Mouse (Mus musculus): ENCODE data around the gene Gm49387.

The Gm49387 gene

DNA sequence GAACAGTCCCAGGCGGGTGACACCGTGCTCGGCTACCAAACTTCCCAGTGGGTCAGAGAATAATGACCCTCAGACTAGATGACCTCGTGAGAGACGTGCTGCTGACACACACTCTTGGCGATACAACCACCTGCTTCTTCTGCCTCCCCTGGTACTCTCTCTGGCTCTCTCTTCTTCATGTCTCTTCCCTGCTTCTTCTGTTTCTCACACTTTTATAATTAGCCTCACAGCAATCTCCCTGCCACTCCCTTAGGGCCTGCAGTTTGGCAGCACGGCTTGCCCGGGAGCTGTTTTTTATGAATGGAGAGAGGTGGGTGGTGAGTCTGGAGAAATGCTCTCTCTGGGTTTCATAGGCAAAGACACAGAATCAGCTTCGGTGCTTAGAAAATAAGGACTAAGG lies 64.8 kb downstream of the Gm49387 start:
- no peak for DNase-seq (ENCODE audit: low spot score in 2 of 2)

DNA sequence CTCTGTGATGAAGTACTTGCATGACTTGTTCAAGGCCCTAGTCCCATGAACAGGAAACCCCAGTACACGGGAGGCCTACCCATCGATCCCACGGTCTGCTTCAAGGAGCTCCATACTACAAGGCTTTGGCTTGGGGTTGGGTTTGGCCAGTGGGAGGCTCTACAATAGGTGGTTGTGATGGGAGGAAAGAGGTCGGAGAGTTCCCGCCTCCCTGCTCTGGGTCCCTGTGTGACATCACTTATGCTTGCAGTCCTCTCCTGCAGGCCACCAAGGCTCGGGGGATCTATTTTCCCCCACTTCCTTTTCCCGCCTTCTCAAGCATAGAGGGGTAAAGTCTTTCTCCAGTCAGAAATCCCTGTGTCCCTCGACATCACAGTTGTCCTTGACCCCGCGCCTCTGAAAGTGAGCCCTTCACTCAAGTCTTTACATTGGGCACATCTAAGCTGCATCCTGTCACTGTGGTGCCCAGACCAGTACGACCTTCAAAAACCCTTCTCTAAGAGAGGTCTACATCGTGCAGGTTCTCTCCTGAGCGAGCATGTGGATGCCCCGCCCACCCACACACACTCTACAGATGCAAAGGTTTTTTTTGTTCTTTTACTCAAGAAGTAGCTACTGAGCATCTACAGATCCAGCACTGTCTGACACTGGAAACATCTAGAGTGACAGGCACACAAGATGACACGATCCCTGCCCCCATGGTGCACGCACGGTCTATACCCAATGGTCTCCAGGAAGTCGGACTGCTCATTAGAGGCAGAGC lies 65.6 kb downstream of the Gm49387 start:
- DNase-seq (ENCODE audit: low spot score in 2 of 2), result no peak

DNA sequence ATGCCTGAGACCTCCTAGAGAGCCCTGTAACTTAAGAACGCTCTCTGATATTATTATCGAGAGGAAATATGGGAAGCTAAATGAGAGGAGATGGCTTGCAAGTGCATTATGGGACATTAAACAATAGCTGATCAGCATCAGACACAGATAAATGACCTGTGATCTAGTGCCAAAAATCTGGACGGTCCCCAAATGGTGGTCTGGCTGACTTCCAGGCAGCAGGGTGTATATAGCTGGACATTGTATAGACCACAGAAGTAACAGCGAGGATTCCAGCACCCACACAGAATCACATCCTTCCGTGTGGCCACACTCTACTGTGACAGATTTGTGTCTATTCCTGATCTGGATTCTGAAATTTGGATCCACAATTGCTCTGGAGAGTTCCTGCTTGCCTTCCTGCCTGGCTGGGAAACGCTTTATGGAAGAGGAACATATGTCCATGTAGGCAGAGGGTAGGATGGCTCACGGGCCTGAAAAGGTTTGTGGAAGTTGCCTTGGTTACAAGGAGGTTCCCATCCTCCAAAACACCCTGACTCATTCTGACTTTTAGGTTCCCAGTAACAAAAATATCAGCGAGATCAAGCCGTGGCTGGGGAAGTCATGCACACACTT lies 68.0 kb downstream of the Gm49387 start:
- peak in 1 of 2 experiments; percentile 47 for DNase-seq (ENCODE audit: low spot score in 2 of 2)

DNA sequence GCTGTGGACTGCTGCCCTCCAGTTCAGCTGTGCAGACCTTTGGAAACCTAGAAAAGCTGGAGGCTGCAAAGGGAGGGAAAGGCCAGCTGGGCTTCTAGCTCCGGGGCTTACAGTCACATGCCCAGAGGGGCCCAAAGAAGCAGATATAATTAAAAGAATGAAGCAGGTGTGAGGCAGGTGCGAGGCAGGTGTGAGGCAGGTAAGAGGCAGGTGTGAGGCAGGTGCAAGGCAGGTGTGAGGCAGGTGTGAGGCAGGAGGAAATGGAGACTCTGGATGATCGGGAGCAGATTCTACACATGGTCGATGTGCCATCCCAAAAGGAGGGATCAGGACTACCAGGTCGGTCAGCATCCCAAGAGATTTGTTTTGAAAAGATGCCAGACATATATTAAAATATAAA lies 69.3 kb downstream of the Gm49387 start:
- DNase-seq (ENCODE audit: low spot score in 2 of 2), result no peak

DNA sequence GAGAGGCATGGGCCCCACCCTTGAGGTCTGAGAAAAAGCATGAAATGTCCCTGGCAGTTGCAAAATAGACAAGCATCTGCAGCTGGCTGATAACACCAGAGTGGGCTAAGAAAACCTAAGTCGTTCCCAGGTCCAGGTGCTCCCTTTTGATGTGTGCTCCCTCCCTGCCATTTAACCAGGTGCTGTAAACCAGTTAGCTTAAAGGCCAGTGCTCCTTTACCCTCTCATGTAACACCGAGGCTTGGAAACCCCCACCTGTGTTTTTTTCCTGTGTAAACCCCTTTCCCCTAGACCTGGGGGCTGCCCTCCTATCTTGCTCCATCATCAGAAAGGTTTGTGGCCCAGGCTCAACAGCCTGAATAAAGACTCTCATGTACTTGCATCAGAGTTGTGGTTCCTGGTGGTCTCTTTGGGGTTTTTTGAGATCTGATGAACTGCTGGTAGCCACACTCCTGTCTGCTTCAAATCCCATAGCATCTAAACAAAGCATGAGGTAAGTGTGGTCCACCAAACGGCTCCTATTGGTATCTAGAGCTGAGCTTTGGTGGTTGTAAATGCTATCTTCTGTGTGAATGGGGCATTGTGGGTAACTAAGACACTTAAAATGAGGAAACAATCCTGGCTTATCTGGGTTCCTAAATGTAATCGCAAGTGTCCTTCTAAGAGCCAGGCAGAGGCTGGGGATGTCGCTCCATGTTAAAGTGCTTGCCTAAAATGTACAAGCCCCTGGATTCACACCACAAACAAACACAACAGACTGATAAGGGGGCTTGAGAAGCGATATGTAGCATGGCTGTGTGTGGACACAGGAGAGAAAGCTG lies 70.3 kb downstream of the Gm49387 start:
- DNase-seq (ENCODE audit: low spot score in 2 of 2), result no peak

DNA sequence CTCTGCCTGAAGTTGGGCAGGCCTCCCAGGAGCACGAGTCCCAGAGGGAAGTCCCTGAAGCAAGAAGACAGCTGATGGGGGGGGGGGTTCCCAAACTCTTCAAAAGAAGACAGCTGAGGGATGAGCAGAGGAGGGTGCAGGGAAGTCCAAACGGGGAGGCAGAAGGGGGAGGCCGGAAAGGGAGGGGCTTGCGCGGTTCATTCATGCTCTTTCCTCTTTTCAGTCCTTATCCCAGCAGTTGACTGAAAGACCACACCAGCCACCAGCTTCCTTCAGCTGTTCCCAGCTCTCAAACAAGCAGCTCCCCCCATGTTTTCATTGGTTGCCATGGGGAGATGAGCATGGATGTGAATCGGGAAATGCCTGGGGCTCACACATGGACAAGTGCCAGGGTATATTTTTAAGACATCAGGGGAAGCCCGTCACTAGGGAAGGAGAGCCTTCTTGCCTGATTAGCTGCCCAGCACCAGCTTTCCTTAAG lies 71.5 kb downstream of the Gm49387 start:
- peak; percentile 35 to 46 for DNase-seq (ENCODE audit: low spot score in 2 of 2)

DNA sequence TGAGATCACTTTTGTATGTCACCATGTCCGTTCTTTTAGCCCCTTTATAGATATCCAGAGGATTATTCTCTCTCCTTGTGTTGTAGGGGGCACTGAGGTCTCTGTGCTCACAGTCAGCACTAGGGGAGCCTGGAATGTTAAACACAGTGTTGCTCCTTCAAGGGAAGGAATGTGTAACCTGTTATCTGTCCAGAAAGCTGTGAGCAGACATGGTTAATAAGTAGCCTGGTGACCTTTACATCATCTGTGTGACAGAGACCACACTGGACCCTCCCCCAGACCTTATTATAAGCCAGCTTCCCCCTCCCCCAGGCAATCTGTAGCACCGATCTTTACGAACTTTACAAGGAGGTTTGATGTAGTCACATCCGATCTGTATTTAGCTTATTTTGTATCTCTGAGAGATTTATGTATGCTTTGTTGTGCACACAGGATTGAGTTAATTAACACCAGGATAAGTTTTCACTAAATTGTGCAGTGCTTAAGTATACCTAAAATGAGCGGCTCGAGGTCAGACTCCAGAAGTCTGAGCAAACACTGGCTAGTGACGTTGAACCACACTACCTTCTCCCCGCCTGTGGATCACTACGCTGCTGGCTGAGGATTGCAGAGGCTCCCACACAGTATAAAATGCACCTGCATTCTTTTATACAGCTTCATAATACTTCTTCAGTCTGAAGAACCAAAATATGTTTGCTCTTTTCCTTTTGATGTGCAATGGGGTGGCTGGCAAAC lies 75.0 kb downstream of the Gm49387 start:
- no peak for DNase-seq (ENCODE audit: low spot score in 2 of 2)

DNA sequence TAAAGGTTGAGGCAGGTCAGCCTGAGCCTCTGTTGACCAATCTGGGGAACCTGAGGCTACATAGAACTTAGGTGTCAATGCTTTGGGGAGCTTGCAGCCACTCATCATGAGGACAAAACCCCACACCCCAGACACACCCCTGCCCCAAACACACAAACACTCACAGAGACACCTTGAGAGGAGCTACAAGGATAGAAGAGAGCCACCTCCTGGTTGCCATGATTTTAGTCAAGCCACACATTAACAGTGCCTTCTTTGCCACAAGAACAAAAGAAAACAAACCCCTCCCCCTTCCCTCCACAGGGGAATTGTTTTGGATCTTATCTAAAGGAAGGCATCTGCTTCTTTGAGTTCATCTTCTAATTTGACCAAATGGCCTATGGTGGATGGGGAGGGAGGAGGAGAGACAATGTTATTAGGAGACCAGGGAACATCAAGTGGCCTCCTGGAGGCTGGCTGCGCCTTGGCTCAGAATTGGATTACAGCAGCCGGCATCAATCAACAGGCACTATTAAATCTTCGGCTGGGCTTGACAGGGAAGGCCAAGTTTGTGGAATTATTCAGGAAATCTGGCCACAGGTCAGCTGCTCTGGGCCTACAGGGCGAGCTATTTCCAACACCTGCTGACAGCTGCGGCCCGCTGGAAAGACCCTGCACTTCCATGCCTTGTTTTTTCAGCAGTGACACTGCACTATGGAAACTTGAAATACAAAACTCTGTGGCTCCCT lies 76.1 kb downstream of the Gm49387 start:
- DNase-seq (ENCODE audit: low spot score in 2 of 2), result no peak

DNA sequence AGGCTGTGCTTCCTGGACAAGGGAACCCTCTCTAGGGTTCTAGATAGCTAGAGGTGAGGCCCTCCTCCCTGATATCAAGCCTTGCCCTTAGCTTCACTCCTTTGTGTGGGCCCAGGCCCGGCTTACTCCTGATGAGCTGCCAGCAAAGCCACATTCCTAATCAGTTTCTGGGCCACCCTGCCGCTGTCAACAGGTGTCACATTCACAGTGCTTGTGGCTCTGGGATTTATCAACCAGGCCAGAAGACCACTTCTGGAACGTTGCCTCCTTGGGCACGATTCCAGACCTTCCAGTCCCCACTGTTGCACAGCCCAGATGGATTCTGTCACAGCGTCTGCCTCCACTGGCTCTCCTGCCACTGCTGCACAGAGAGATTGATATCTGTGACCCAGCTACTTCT lies 79.8 kb downstream of the Gm49387 start:
- DNase-seq (ENCODE audit: low spot score in 2 of 2), result no peak

DNA sequence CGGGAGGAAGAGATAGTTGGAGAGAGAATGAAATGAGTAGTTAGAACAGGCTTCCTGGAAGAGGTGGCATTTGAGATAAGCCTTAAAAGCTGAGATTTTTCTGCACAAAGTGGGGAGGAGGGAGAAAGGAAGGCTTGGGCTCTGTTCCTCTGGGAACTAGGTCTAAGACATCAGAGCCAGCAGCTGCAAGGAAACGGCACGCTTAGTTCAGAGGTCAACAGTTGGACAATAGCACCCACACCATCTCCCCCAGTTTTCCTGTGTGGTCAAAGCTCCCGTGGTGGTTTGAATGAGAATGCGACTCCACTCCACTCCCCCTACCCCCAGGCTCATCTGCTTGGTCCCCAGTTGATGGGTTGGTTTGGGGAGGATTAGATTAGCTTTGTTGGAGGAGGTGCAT lies 81.5 kb downstream of the Gm49387 start:
- no peak for DNase-seq (ENCODE audit: low spot score in 2 of 2)

DNA sequence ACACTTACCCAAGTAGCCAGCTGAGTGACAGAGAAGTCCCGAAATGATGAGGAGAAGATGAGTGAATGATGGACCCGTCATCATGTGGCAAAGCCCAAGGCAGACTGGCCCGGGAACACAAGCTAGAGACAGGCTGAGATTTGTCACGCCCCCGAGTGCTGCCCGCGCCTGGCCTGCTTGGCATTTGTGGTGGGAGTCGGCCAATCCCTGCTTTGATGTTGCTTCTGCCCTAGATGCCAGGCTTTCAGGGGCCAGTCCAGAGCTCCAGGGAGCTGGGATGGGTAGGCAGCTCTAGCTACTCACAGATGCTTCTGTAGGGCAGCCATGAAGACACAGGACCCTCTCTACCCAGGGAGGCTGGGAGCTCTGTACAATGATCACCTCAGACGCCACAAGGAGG lies 82.9 kb downstream of the Gm49387 start:
- DNase-seq (ENCODE audit: low spot score in 2 of 2), result no peak

DNA sequence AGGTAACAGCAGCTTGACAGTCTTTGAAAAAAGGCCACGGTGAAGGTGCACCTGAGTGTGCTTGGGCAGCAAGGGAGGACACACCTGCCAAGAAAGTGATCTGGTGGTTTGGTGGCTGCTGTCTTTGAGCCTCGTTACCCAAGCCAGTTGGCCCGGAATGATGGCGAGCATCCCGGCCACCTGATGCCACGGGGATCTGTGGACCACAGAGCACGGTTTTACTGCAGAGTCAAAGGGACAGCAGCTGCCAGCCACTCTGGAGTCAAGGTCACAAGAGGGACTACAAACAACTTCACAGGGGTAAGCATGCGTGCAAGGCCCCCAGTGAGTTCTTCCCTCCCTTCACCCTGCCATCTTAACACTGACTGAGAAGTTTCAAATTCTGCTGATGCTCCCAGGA lies 83.4 kb downstream of the Gm49387 start:
- no peak for DNase-seq (ENCODE audit: low spot score in 2 of 2)

DNA sequence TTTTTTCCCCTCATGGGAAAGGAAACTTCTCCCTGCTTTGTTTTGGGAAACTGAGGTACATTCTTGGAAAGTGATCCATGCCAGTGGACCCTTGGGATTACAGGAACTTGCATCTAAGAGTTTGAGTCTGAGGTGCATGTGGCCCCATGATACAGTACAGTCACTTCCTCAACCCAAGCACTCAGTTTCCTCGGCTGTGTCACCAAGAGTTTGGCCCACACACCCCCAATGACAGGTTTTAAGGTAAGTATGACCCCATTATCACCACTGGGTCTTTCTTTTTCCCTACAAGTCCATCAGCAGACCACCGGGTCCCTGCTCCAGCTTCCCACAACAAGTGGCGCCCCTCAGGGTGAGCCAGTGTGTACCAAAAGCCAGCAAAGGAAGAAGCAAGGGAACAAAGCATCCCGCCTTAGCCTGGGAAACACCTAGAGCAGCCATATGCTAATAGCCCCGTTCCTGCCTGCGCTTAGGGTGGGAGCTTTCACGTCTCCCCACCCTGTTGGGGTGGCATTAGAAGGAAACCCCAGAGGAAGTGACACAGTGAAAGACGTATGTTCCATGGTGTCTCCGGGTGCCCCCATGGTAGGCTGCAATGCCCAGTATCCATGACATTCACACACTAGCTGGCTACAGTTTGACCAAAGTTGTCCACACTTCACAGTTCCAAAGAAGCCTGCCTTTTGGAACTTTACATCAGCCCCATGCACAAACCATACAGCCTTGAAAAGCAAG lies 84.0 kb downstream of the Gm49387 start:
- no peak for DNase-seq (ENCODE audit: low spot score in 2 of 2)

DNA sequence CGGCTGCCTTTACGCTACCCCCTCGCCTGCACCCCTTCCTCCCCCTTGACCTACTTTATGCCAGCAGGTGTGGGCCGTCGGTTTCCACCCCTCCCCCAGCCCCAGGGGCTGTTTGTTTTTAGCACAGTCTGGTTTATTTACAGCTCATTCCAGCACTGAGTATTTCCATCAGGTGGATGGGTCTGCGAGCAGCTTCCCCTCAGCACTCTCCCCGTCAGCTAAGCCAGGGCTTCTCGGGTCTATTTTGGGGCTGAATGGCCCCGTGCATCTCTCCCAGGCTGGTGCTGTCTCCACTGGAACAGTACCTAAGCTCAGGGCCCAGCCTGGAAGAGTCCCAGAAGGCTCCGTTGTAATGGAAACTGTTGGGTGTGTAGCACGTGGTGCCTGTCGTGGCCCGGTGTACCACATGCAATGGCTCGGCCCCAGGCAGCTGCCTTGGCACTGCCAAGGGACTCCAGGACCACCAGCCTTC lies 84.7 kb downstream of the Gm49387 start:
- DNase-seq (ENCODE audit: low spot score in 2 of 2), result no peak

DNA sequence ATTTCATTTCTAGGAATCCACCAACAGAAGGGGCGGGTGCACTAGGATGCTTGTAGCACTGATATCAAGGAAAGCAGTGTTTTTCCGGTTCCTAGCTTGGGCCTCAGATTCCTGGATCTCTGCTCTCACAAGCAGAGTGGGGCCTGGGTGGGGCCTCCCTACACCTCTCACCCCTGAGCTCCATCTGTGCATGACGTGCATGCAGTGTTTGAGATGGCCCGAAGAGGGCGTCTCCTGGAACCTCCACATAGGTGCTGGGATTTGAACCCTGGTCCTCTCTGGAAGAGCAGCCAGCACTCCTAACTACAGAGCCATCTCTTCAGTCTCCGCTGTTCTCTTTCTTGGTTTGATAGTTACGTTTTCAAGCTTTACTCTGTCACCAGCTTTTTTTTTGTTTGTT lies 85.7 kb downstream of the Gm49387 start:
- no peak for DNase-seq (ENCODE audit: low spot score in 2 of 2)

DNA sequence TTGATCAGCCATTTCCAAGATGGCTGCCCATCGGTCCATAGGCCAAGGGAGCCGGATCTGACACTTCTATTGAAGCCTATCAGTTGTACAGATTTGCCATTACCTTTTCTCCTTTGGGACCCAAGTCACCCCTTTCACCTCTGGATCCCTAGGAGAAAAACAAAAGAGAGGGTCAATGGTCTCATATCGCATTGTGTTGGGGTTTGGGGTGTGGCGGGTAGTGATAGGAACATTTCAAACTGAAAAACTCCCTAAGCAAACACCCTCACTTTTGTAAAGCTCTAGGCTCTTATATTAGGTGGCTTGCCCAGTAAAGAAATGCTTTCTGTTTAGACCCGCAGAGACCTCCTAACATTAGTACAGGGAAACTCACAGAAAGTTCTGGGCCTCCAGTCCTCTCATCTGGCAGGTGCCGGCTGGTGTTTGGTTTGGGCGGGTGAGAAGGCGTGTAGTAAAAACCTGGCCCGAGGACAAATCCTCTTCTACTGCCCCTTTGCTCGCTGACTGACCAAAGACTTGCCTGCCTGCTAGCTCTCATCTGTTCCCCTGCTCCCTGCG lies 96.7 kb downstream of the Gm49387 start:
- DNase-seq (ENCODE audit: low spot score in 2 of 2), result no peak

DNA sequence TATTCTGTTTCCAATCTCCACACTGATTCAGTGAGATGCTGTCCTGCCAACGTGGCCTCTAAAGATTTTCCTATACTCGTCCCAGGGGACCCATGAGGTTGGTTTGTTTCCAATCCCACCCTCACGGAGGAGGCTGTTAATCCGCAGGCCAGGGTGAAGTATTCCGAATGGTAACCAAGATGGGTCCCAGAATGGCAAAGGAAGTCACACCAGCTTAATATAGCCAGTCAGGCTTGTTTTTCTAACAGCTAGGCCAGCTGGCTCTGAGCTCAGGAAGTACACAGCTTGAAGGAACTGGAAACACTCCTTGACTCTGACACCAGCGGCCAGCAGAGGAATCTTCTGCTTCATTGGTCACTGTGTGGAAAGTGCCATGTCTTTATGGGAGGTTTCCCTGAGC lies 103.4 kb downstream of the Gm49387 start:
- no peak for DNase-seq (ENCODE audit: low spot score in 2 of 2)

DNA sequence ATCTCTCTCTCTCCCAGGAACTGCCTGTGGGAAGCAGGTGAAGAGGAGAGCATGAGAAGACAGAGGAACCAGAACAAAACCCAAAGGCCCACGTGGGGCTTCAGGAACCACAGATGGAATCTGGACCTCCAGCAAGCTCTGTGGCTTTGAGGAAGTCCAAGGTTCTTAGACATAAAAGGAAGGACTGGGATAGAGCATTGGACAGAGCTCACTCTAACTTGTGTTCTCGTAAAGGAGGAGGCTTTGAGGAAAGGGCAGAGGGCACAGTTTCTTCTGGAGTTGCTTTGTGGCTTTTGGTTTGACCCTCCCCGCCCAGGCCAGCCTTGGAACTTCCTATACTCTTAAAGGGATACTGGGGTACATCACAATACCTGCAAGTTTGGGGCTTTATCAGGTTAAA lies 108.0 kb downstream of the Gm49387 start:
- DNase-seq (ENCODE audit: low spot score in 2 of 2), result no peak

DNA sequence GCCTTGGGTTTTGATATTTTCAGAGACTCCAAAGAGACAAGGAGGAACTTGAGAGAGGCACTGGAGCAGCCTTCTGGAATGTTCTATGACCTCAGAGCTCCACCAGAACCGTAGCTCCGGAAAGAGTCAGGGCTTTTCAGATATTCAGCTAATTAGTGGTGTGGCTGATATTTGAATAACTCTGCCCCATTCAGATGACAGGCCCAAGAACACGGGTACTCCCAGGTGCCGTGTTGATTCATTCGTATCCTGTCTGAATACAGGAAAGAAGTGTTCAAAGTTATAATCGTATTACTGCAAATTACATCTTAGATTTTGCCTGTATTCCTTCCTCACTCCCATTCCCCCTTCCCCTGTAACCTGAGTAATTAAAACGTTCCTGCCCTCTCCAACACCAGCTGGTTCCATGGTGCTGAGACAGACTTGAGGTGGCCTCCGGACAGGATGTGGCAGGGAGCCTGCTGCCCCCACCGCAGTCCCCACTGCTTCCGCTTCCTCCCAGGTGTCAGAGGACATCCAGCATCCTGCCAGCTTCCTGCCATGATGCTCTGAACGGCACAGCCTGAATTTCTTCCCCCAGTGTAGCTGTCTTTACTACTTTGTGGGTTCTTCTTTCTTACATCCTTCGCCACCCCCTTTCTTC lies 109.1 kb downstream of the Gm49387 start:
- DNase-seq (ENCODE audit: low spot score in 2 of 2), result no peak

DNA sequence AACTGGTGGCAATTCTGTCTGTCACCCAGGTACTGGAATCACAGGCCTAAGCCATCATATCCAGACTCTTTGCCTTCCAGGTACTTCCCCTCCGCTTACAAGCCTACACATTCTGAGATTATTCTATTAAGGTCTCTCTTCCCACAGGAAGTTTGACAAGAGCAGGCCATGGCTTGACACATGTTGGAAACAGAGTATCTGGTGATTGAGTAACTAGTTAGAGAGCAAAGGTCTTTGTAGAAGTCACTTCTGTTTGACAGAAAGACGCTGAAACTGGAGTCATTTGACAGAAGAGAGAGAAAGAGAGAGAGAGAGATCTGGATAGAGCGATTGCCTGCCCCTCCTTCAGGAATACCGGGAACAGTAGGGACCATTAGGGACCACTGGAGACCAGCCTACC lies 109.8 kb downstream of the Gm49387 start:
- no peak for DNase-seq (ENCODE audit: low spot score in 2 of 2)

All from frontal cortex, postnatal 10 days (tissue).